Mouse (Mus musculus) lung, postnatal 0 days (tissue): Measurements from ENCODE around the gene Dip2b. TPM values are rescaled to one million over a fixed set of nuclear protein-coding genes. Genes with fewer than 3 reads are reported as not detected.

Experiments
- ATAC-seq: fragments of 200-750 bp; cut with Nextera tagmentation; 2 replicates; pipeline ENCODE4 v1.8.0; 2017; ENCODE audit warnings: moderate library complexity
- DNase-seq: peaks from one replicate; pipeline ENCODE4 v3.0.0-alpha.2; 2016; ENCODE audit warnings: low spot score
- H3K27ac ChIP-seq: fragments of 300-500 bp; sonication (generic); 2 replicates; pipeline ENCODE4 v1.5.1; 2014; ENCODE audit warnings: antibody characterized with exemption, mild to moderate bottlenecking, low read length, mixed read lengths
- H3K27me3 ChIP-seq: fragments of 300-500 bp; sonication (generic); replicated peaks from 2 replicates; pipeline ENCODE4 v1.6.1; 2014; ENCODE audit warnings: low read length, mixed read lengths; ENCODE audit not compliant: insufficient read depth
- H3K36me3 ChIP-seq: fragments of 300-500 bp; sonication (generic); 2 replicates; pipeline ENCODE4 v1.6.1; 2014; ENCODE audit warnings: low read length, mixed read lengths; ENCODE audit not compliant: insufficient read depth
- H3K4me1 ChIP-seq: fragments of 300-500 bp; sonication (generic); 2 replicates; pipeline ENCODE4 v1.6.1; 2014; ENCODE audit warnings: antibody characterized with exemption, low read depth, low read length, mixed read lengths; ENCODE audit not compliant: insufficient read depth
- H3K4me2 ChIP-seq: fragments of 300-500 bp; sonication (generic); replicated peaks from 2 replicates; pipeline ENCODE4 v1.6.1; 2014; ENCODE audit warnings: low read depth, mild to moderate bottlenecking, low read length, moderate library complexity, mixed read lengths
- H3K4me3 ChIP-seq: fragments of 300-500 bp; sonication (generic); 2 replicates; pipeline ENCODE4 v1.5.1; 2014; ENCODE audit warnings: low read depth, low read length
- H3K9ac ChIP-seq: fragments of 300-500 bp; sonication (generic); replicated peaks from 2 replicates; pipeline ENCODE4 v1.6.1; 2014; ENCODE audit warnings: low read depth, mild to moderate bottlenecking
- H3K9me3 ChIP-seq: fragments of 300-500 bp; sonication (generic); 2 replicates; pipeline ENCODE4 v1.6.1; 2016; ENCODE audit warnings: low read length, mixed read lengths
- CTCF ChIP-seq: IDR thresholded peaks from 2 replicates; pipeline ENCODE4 v1.5.1; 2016; ENCODE audit warnings: antibody characterized with exemption, mild to moderate bottlenecking
- EP300 ChIP-seq: IDR thresholded peaks from 2 replicates; pipeline ENCODE4 v1.6.1; 2016; ENCODE audit warnings: antibody characterized with exemption, mild to moderate bottlenecking, control low read depth
- WGBS: fragments of 180-500 bp; shearing (Covaris S2); extraction: QIAGEN DNeasy Blood & Tissue Kit; methylation state at CpG from one replicate; pipeline ENCODE4 v1.1.7; 2014; 5-methylcytosine and 5-hydroxymethylcytosine counted together
- polyA plus RNA-seq: library from polyadenylated mRNA; unstranded; fragments of >200 nt; fragmentation: Nextera tagmentation; extraction: Ambion mirVana; gene quantifications from 2 replicates; pipeline ENCODE4 v1.2.1, GENCODE M21; 2015

Dip2b gene
- polyA plus RNA-seq, 1 experiment from 2014 or later, result 6.6 TPM

GRCm38 (mm10) chr15:100113343-100114275 lies 75.1 kb downstream of the Dip2b start:
- ATAC-seq (no peak), DNase-seq (no peak)
- H3K27ac ChIP-seq, result no peak overlapping the region
- H3K9ac ChIP-seq, result no peak overlapping the region
- 56% methylated on average over 10 of the region's 10 CpGs for WGBS
- 0 out of 2 replicates have a peak, but pooled peaks cover 4% of the 10 kb centered on the region for H3K36me3 ChIP-seq
- TF ChIP-seq EP300, result no peak
- H3K4me2 ChIP-seq, result no peak overlapping the region
- H3K9me3 ChIP-seq, result no peaks in the 10 kb centered on the region
- H3K27me3 ChIP-seq, result no peaks in the 10 kb centered on the region
- no peak overlapping the region for H3K4me3 ChIP-seq
- H3K4me1 ChIP-seq, result 0 out of 2 replicates have a peak, but pooled peaks cover 5% of the 10 kb centered on the region

DNA sequence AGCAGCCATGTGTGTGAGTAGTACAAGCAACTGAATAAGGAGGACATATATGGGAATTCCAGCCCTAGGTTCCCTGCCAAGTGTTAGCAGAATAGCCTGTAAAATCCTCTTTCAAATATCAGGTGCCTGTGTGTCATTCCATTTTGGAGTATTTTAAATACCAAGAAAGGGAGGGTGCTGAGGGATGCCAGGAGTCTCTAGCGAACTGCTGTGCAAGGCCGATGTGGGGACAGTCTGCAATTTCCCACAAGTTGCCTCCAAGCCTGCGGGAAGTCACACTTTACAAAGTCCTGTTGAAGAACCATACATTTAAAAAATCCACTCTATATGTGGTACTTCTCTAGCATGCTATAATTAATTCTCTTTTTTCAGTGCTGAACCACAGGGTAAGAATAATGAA lies 77.0 kb downstream of the Dip2b start:
- DNase-seq, result no peak
- H3K27ac ChIP-seq, result no peak overlapping the region
- 87% methylated on average over 3 of the region's 3 CpGs for WGBS
- no peak overlapping the region for H3K9ac ChIP-seq
- no peak overlapping the region for H3K4me2 ChIP-seq
- H3K4me1 ChIP-seq, result 0 out of 2 replicates have a peak, but pooled peaks cover 5% of the 10 kb centered on the region
- no peak for TF ChIP-seq EP300
- TF ChIP-seq CTCF, result no peak
- H3K27me3 ChIP-seq, result no peaks in the 10 kb centered on the region
- H3K4me3 ChIP-seq, result no peak overlapping the region
- no peak for ATAC-seq
- 0 out of 2 replicates have a peak, but pooled peaks cover 4% of the 10 kb centered on the region for H3K36me3 ChIP-seq
- no peaks in the 10 kb centered on the region for H3K9me3 ChIP-seq

- 86% methylated on average over 13 of the region's 13 CpGs for WGBS
These were observed 77.9 kb downstream of the Dip2b start for GRCm38 (mm10) chr15:100116325-100116724.

DNA sequence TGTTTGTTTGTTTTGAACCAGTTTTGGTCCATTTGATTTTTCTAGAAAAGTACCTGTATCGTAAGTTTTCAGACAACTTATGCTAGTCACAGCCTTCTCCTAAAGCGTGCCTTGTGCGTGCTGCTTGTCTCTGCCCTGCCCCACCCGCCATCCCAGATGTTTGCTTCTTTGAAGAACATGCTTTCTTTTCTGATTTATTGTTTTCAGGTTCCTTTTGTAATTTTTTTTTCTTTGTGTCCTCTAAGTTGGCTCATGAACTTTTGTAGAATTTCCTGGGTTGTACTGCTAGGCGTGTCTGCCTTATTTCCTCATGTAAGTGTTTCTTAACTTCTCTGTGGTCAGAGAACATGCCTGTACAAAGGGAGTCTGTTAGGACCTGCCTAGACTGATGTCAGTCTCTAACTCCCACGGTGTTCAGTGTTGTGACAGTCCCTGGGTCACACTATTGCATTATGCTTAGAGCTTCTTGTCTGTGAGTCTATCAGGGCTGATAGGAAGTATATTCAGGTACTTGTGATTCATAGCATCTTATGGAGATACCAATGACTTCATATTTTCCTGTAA lies 80.8 kb downstream of the Dip2b start:
- 55% methylated on average over 6 of the region's 6 CpGs for WGBS
- H3K9ac ChIP-seq, result no peak overlapping the region
- H3K4me1 ChIP-seq, result no peaks in the 10 kb centered on the region; the same call in 1 of the 2 replicates
- no peak for TF ChIP-seq CTCF
- peak; percentile 35; the same call in 1 of the 2 replicates for TF ChIP-seq EP300
- H3K27ac ChIP-seq, result no peak overlapping the region
- no peak overlapping the region for H3K4me3 ChIP-seq
- peak; percentile 71 for DNase-seq
- 0 out of 2 replicates have a peak, but pooled peaks cover 4% of the 10 kb centered on the region for H3K36me3 ChIP-seq
- ATAC-seq, result peak; percentile 76
- H3K4me2 ChIP-seq, result no peak overlapping the region
- H3K9me3 ChIP-seq, result no peaks in the 10 kb centered on the region
- no peaks in the 10 kb centered on the region for H3K27me3 ChIP-seq

More at GRCm38 (mm10) chr15:100116325-100116724, 77.9 kb downstream of the Dip2b start:
- DNase-seq (no peak), ATAC-seq (no peak)
- Histone ChIP-seq H3K9ac (no peak overlapping the region), H3K27me3 (no peaks in the 10 kb centered on the region), H3K4me2 (no peak overlapping the region), H3K27ac (no peak overlapping the region), H3K36me3 (0 out of 2 replicates have a peak, but pooled peaks cover 4% of the 10 kb centered on the region), H3K4me3 (no peak overlapping the region), H3K9me3 (no peaks in the 10 kb centered on the region), H3K4me1 (0 out of 2 replicates have a peak, but pooled peaks cover 5% of the 10 kb centered on the region)
- TF ChIP-seq EP300 (no peak), CTCF (no peak)

DNA sequence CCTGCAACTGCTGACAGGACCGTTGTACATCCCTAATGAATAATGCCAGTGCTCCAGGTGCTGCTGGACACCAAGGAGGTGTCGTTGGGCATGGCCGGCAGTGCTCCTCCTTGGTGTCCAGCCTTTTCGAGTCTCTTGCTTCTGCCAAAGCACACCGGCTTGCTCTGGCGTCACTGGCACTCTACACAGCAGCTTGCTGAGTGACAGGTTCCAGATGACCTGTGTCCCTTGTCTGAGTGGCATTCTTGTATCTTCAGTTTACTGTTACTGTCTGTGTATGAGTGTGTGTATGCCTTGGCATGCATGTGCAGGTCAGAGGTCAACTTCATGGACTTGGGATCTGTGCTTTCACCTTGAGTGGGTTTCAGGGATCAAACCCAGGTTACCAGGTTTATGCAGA lies 83.0 kb downstream of the Dip2b start:
- ATAC-seq, result no peak
- H3K4me2 ChIP-seq, result no peak overlapping the region
- TF ChIP-seq CTCF, result no peak
- no peak for TF ChIP-seq EP300
- H3K4me3 ChIP-seq, result no peak overlapping the region
- H3K27me3 ChIP-seq, result no peaks in the 10 kb centered on the region
- no peaks in the 10 kb centered on the region for H3K9me3 ChIP-seq
- no peak for DNase-seq
- no peak overlapping the region for H3K9ac ChIP-seq
- 77% methylated on average over 6 of the region's 6 CpGs for WGBS
- no peaks in the 10 kb centered on the region; the same call in 1 of the 2 replicates for H3K4me1 ChIP-seq
- no peak overlapping the region for H3K27ac ChIP-seq
- H3K36me3 ChIP-seq, result 0 out of 2 replicates have a peak, but pooled peaks cover 4% of the 10 kb centered on the region

DNA sequence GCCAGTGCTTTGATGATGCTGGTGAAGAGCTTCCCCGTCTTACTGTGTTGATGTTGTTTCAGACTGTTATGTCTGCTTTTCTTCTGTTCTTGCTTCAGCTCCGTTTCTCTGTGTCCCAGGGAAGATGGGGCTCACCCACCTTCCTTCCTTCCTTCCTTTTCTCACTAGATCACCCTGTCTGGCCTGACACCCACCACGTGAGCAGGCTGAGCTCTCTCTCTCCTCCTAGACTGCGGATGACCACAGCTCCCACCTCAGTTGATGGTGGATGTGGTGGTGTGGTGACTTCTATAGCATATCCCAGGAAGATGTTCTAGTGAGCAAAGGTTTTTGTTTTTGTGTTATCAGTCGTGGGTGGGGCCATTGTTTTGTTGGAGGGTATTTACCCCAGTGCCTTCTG lies 85.4 kb downstream of the Dip2b start:
- no peaks in the 10 kb centered on the region for H3K27me3 ChIP-seq
- no peak for ATAC-seq
- no peak overlapping the region for H3K9ac ChIP-seq
- H3K4me1 ChIP-seq, result no peaks in the 10 kb centered on the region; the same call in 1 of the 2 replicates
- H3K36me3 ChIP-seq, result no peaks in the 10 kb centered on the region
- WGBS, result 42% methylated on average over 5 of the region's 5 CpGs
- no peak overlapping the region for H3K4me3 ChIP-seq
- H3K9me3 ChIP-seq, result no peaks in the 10 kb centered on the region
- no peak for DNase-seq
- no peak overlapping the region for H3K27ac ChIP-seq
- no peak for TF ChIP-seq EP300
- TF ChIP-seq CTCF, result no peak
- H3K4me2 ChIP-seq, result no peak overlapping the region
